Mouse (Mus musculus): ENCODE data around the gene Elf4. TPM values are rescaled to one million over a fixed set of nuclear protein-coding genes. Genes with fewer than 3 reads are reported as not detected.
A peak's percentile ranks its signal among the peaks of the same experiment; 100 is the strongest.

Elf4 gene
- polyA plus RNA-seq, 1 experiment from 2014 or later, result 0.43 TPM

DNA sequence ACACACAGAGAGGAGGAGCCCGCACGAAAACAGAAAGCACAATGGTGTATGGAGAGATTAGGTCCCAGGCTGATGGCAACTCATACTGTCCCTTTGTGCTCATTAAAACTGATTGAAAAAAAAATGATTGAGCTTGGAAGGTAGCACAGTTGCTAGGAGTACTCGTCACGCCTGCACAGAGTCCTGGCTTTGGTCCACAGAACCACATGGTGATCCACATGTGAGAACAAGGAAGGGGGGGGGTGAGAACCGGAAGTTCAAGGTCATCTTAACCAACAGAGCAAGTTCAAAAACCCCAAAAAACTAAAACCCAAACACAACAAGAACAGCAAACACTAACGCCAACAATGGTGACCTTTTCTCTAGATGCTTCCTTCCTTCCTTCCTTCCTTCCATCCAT lies 50.3 kb downstream of the Elf4 start:
- Histone ChIP-seq H3K27ac (no peak overlapping the region), H3K4me2 (no peak overlapping the region), H3K27me3 (no peaks in the 10 kb centered on the region), H3K4me3 (no peak overlapping the region), H3K4me1 (no peaks in the 10 kb centered on the region), H3K9me3 (replicated peaks) (no peaks in the 10 kb centered on the region), H3K36me3 (ENCODE audit: poor library complexity, severe bottlenecking) (no peaks in the 10 kb centered on the region), H3K9ac (no peak overlapping the region)
- no peak for ATAC-seq
- 73% methylated on average over 6 of the region's 6 CpGs for WGBS

DNA sequence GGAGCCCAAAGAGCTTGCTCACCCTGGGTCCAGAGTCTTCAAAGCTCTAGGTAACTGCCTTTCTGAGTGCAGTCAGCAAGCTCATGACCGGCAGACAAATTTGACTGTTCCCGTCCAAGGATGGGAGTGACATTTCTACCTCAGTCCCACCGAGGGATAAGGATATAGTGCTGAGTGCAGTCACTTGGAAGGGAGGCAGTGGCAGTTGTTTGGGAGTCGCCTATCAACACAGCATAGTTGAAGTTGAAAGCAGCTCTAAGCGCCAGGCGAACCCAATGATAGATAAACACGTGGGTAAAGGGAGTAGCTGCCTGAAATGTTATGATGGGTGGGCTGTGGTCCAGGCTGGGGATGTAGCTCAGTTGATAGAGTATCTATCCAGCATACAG lies 52.5 kb downstream of the Elf4 start:
- H3K9me3 ChIP-seq (replicated peaks), result no peaks in the 10 kb centered on the region
- H3K27ac ChIP-seq, result no peak overlapping the region
- H3K4me2 ChIP-seq, result peak overlapping the region; percentile 58; the same call in 1 of the 2 replicates
- peaks cover 9% of the 10 kb centered on the region; the same call in 1 of the 2 replicates for H3K36me3 ChIP-seq (ENCODE audit: poor library complexity, severe bottlenecking)
- H3K27me3 ChIP-seq, result no peaks in the 10 kb centered on the region
- 29% methylated on average over 7 of the region's 7 CpGs for WGBS
- peak overlapping the region; percentile 41; the same call in 1 of the 2 replicates for H3K4me3 ChIP-seq
- no peak overlapping the region for H3K9ac ChIP-seq
- H3K4me1 ChIP-seq, result no peaks in the 10 kb centered on the region
- ATAC-seq, result peak; percentile 8; the same call in 1 of the 2 replicates

DNA sequence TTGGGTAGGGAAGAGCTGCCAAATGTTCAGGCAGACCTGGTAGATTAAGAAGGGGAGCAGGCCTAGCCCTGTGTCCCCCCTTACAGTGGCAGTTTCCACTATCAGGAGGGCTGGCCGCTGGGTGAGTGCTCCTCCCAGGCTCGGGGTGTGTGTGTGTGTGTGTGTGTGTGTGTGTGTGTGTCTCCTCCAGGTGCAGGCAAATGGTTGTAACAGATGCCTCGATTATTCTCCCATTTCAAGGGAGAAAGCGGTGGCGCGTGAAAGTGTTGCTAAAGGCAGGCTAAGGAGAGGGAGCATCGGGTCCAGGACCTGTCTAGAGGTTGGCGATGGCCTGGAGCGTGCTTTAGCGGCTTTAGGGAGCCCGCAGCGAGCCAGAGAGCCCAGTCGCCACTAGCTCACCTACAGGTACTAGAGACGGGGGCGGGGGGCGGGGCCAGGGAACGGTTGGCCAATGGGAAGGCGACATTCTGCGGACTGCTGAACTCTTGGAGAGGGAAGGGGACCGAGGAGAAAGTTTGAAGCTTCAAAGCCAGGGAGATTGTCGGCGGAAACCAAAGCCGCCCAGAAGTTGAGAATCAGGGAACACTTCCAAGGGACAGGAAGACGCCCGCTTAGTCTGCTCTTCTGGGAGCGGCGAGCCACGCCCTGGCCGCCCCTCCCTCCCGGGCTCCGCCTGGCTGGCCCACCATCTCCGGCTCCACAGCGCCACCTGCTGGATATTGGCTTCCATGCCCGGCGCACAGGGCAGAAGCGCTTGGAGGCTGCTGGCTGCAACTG lies 53.1 kb downstream of the Elf4 start:
- no peaks in the 10 kb centered on the region for H3K9me3 ChIP-seq (replicated peaks)
- H3K9ac ChIP-seq, result no peak overlapping the region
- peak overlapping the region; percentile 58 for H3K4me2 ChIP-seq
- H3K36me3 ChIP-seq (ENCODE audit: poor library complexity, severe bottlenecking), result peaks cover 11% of the 10 kb centered on the region; the same call in 1 of the 2 replicates
- H3K27me3 ChIP-seq, result no peaks in the 10 kb centered on the region
- peak; percentile 92 for ATAC-seq
- H3K27ac ChIP-seq, result no peak overlapping the region
- H3K4me3 ChIP-seq, result peak overlapping the region; percentile 41
- H3K4me1 ChIP-seq, result no peaks in the 10 kb centered on the region
- 10% methylated on average over 32 of the region's 36 CpGs for WGBS

DNA sequence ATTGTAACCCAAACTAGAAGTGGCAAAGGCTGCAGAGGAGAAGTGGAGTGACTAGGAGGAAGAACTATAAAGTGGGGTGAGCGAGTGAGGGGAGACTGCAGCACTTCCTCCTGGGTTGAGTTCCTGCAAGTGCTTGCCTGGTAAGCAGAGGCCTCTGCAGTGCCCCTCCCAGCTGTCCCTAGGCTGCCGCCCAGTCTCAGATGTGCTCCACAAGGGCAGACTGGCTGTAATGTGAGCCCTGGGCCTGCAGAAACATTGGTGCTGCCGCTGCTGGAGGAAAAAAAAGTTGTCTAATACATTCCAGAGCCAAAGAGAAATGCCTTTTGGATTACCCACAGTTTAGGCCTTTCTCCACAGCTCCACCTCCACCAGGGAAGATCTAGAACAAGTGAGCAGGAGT lies 57.8 kb downstream of the Elf4 start:
- Histone ChIP-seq H3K27me3 (no peaks in the 10 kb centered on the region), H3K9me3 (replicated peaks) (no peaks in the 10 kb centered on the region), H3K27ac (no peak overlapping the region), H3K4me3 (no peak overlapping the region), H3K36me3 (ENCODE audit: poor library complexity, severe bottlenecking) (peaks cover 54% of the 10 kb centered on the region), H3K4me2 (no peak overlapping the region), H3K9ac (no peak overlapping the region), H3K4me1 (no peaks in the 10 kb centered on the region)
- no peak for ATAC-seq
- 56% methylated on average over 3 of the region's 3 CpGs for WGBS

DNA sequence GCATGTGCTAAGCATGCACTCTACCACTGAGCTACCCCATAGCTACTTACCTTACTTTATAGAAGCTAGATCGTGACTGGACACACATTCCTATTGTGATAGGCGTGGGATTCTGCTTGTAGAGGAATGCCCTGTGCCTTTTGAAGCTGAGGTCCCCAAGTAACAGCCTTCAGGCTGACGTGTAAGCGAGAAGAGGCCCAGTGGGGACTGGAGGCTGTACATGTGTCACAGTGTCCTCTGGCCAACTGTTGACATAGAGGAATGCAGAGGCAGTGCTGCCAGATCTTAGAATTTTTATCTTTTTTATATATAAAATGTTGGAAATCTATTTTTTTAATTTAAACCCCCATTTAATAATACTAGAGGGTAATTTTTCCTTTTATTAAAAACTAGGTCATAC lies 62.9 kb downstream of the Elf4 start:
- 80% methylated on average over 4 of the region's 4 CpGs for WGBS
- H3K4me1 ChIP-seq, result no peaks in the 10 kb centered on the region
- ATAC-seq, result no peak
- no peak overlapping the region for H3K9ac ChIP-seq
- H3K9me3 ChIP-seq (replicated peaks), result no peaks in the 10 kb centered on the region
- H3K27me3 ChIP-seq, result no peaks in the 10 kb centered on the region
- peaks cover 56% of the 10 kb centered on the region for H3K36me3 ChIP-seq (ENCODE audit: poor library complexity, severe bottlenecking)
- no peak overlapping the region for H3K4me3 ChIP-seq
- no peak overlapping the region for H3K4me2 ChIP-seq
- no peak overlapping the region for H3K27ac ChIP-seq

DNA sequence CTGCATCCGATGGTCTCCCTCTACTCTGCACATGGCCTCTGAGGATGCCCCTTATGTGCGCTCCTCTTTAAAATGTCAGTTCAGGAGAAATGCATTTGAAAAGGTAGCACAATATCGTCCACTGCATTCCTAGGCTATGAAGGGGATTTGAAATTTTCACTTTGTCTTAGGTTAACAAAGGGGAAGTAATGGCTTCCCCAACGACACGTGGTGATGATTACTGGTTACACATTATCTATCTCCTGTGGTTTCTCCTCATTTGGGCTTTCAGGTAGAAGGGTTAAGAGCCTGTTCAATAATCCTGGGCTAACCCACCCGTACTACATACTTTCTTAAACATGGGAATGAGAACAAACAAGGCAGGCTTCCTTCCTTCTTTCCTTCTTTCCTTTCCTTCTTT lies 73.6 kb downstream of the Elf4 start:
- H3K4me2 ChIP-seq, result no peak overlapping the region
- no peak overlapping the region for H3K9ac ChIP-seq
- no peaks in the 10 kb centered on the region for H3K9me3 ChIP-seq (replicated peaks)
- H3K27ac ChIP-seq, result no peak overlapping the region
- no peak for ATAC-seq
- no peaks in the 10 kb centered on the region for H3K27me3 ChIP-seq
- 90% methylated on average over 6 of the region's 6 CpGs for WGBS
- peaks cover 79% of the 10 kb centered on the region for H3K36me3 ChIP-seq (ENCODE audit: poor library complexity, severe bottlenecking)
- no peak overlapping the region for H3K4me3 ChIP-seq
- peaks cover 5% of the 10 kb centered on the region for H3K4me1 ChIP-seq

DNA sequence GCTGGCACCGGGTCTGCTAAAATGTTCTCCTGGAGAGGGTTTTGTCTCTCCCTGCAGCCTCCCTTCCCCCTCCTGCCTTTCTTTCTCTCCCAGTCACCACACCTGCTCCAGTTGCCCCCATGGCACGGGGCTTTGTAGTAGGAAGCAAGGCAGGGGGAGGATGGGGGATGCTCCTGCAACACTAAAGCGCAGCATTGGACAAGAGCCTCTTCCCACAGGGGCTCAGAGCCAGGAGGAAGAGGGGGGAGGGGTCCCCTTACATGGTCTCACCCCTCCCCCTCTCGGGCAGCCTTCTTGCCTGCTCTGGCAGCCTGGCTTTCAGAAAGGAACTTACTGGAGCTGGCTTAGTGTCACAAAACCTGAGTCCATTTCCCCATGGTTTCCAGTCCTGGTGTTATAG lies 77.0 kb downstream of the Elf4 start:
- peak; percentile 75; the same call in 1 of the 2 replicates for ATAC-seq
- Histone ChIP-seq H3K4me1 (peaks cover 5% of the 10 kb centered on the region), H3K27ac (peak overlapping the region; percentile 66), H3K4me2 (no peak overlapping the region), H3K27me3 (no peaks in the 10 kb centered on the region), H3K9me3 (replicated peaks) (no peaks in the 10 kb centered on the region), H3K9ac (no peak overlapping the region), H3K36me3 (ENCODE audit: poor library complexity, severe bottlenecking) (peaks cover 70% of the 10 kb centered on the region), H3K4me3 (no peak overlapping the region)
- WGBS, result 16% methylated on average over 4 of the region's 4 CpGs

DNA sequence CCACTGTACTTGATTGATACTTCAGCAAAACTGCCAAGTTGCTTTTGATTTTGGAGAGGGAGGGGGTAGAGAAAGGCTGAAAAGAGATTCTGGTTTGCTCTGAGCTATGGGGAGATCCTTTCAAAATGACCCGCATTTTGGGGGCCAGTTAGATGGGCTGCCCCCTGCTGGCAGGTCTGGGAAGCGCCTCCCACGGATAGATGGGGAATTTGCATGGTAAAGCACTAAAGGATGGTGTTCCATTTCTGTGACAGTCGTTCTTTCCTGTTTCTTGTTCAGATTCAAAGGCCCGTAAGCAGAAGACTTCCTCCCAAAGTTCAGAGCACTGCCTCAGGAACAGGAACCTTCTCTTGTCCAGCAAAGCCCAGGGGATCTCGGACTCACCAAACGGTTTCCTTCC lies 79.3 kb downstream of the Elf4 start:
- no peak for ATAC-seq
- 44% methylated on average over 7 of the region's 7 CpGs for WGBS
- H3K4me2 ChIP-seq, result no peak overlapping the region
- no peaks in the 10 kb centered on the region for H3K27me3 ChIP-seq
- H3K9ac ChIP-seq, result no peak overlapping the region
- peaks cover 5% of the 10 kb centered on the region for H3K4me1 ChIP-seq
- H3K4me3 ChIP-seq, result no peak overlapping the region
- peaks cover 62% of the 10 kb centered on the region for H3K36me3 ChIP-seq (ENCODE audit: poor library complexity, severe bottlenecking)
- H3K9me3 ChIP-seq (replicated peaks), result no peaks in the 10 kb centered on the region
- H3K27ac ChIP-seq, result no peak overlapping the region

DNA sequence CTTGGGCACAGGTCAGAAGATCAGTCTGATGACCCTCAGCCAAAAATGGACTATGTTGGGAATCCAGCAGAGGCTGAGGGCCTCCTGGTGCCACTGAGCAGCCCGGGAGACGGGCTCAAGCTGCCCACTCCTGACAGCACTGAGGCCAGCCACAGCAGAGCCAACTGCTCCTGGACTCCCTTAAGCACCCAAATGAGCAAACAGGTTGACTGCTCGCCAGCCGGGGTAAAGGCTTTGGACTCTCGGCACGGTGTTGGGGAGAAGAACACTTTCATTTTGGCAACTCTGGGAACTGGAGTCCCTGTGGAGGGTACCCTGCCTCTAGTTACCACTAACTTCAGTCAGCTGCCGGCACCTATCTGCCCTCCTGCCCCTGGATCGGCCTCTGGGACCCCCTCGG lies 95.1 kb downstream of the Elf4 start:
- ATAC-seq, result no peak
- H3K9me3 ChIP-seq (replicated peaks), result no peaks in the 10 kb centered on the region
- H3K4me2 ChIP-seq, result no peak overlapping the region
- H3K27ac ChIP-seq, result no peak overlapping the region
- no peak overlapping the region for H3K4me3 ChIP-seq
- 97% methylated on average over 8 of the region's 9 CpGs for WGBS
- peaks cover 10% of the 10 kb centered on the region for H3K4me1 ChIP-seq
- no peak overlapping the region for H3K9ac ChIP-seq
- peaks cover 57% of the 10 kb centered on the region for H3K36me3 ChIP-seq (ENCODE audit: poor library complexity, severe bottlenecking)
- H3K27me3 ChIP-seq, result no peaks in the 10 kb centered on the region

DNA sequence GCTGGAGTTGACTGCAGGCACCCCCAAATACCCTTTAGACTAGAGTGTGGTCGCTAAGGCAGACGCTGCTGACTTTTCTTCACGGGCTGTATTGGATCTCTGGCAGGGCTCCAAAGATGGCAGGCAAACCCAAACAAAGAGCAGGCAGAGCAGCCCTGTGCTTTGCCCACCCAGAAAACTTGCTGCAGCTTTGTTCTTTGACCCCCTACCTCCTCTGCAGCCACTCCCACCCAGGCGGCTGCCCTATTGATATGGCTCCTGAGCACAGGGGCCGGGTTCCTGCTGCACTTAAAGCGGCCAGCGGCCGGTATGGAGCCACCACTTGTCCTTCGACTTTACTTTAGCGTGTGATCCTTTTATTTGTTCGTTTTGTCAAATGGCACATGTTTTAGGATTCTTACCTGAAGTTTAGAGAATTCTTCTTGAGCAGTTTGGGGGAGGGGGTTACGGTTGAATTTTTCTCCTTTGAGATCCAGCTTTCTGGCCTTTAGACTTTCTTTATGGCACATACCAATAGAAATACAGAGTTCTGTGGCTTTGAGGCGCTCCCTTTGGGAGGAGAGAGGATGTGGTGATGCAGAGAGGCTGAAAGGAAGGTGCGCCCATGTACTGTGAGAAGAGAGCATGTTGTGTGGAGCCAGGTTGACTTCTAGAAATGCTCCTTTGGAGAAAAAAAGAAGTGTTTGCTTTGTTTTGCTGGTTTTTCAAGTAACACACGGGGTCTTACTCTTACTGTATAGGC lies 96.9 kb downstream of the Elf4 start:
- 40% methylated on average over 15 of the region's 15 CpGs for WGBS
- Histone ChIP-seq H3K4me3 (no peak overlapping the region), H3K4me2 (no peak overlapping the region), H3K9ac (no peak overlapping the region), H3K9me3 (replicated peaks) (no peaks in the 10 kb centered on the region), H3K4me1 (peaks cover 10% of the 10 kb centered on the region), H3K27ac (no peak overlapping the region), H3K36me3 (ENCODE audit: poor library complexity, severe bottlenecking) (peaks cover 52% of the 10 kb centered on the region), H3K27me3 (no peaks in the 10 kb centered on the region)
- peak; percentile 53; the same call in 1 of the 2 replicates for ATAC-seq

Data from forebrain, embryonic 13.5 days (tissue).